Mouse (Mus musculus): ENCODE data around the gene Spr.
"Not testable (repeated sequence)": the region's sequence is repeated elsewhere in the genome, so short reads cannot be mapped to it uniquely, and the experiment has no call there.

Gene Spr

DNA sequence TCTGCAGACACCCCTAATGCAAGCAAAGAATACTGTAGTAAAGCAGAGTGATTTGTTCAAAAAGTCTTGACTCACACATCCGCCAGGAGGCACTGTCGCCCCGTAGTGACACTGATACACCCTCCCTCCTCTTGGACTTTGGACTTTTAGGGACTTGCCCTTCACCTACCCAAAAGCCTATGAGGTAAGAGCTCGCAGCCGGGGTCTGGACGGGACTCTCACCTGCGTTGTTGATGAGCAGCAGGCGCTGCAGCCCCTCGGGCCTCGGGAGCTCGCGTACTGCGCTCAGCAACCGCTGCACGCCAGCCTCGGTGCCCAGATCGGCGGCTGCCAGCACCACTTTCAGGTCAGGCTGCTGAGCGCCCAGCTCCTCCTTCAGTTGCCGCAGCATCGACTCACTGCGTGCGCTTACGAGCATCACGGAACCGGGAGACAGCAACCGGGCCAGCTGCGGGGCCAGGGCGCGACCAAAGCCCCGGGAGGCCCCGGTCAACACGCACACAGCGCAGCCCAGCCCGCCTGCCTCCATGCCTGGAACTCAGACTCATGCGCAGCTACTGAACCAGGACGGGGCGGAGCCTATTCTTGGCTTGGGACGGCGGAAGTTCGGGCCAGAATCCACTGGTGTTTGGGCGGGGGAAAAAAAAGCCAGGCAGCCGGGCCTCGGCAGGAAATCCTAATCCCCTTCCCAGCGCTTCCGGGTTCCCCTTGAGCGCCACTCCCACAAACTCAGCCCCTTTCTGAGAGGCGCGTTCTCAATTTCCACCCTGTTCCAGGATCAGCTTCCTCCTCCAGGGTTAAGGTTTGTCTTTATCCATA lies at the start of gene Spr:
Spr (minus strand) TSS at position 550 of the 819 bp plus-strand sequence.
- peak; percentile 86 for DNase-seq (ENCODE audit: extremely low read depth, low read depth)

DNA sequence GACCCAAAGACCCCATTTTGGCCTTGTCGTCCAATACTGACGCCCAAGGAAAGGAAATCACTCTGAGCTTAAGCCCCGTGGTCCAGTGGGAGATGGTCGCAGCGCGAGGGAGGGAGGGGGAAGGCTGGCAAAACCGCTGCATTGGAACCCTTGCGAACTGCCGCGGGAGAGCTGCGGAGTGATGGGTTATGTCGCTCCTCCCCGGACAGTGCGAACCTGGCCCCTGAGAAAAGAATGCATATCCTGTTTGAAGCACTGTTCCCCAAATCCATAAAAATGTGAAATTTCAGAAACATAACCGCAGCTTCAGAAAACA lies 49.1 kb upstream of the Spr start:
- no peak for DNase-seq (ENCODE audit: extremely low read depth, low read depth)

DNA sequence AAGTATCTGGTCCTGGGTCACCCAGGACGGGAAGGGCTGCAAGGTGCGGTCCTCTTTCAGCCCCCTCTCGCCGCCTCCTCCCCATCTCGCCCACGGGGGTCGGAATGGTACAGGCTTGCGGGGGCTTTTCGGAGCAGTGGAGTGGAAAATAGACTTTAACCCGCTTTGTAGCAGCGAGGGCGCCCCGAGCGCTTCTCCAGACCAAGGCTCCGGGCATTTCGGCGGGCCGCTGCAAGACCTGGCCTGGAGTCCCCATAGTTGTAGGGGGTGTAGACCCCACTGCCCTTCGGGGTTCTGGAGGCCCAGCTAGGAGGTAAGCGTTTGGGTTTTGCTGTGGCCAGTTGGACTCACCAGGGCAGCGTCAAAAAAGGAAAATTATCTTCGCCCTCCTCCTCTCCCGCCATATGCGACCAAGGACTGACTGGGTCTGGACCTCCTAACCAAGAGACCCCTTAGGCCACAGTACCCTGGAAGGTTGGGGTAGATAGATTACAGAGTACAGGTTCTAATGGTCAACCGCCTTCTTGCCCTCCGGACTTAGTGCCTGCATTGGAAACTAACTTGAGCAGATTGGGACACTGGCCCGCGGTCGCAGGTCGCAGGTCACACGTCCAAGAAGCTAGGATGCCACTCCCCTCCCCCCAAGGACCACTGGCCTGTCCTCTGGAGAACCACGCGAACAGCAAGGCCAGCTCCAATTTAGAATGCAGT lies 48.6 kb upstream of the Spr start:
- DNase-seq (ENCODE audit: extremely low read depth, low read depth) = no peak

DNA sequence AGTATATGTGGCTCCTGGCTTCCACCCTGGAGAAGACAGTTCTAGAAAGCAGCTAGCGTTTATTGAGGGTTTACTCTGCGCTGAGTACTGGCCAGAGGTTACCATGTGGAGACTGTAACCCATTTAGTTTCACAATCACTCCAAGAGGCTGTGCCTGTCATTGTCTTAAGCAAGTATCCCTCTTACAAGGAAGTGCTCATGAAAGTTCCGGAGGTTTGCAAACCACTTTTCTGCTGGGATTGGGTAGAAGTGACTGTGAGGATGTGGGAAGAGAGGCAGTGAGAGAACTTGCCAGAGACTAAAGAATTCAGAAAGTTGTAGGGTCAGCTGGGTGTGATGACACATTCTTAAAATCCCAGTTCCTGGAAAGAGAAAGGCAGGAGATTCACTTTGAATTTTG lies 46.4 kb upstream of the Spr start:
- no peak for DNase-seq (ENCODE audit: extremely low read depth, low read depth)

DNA sequence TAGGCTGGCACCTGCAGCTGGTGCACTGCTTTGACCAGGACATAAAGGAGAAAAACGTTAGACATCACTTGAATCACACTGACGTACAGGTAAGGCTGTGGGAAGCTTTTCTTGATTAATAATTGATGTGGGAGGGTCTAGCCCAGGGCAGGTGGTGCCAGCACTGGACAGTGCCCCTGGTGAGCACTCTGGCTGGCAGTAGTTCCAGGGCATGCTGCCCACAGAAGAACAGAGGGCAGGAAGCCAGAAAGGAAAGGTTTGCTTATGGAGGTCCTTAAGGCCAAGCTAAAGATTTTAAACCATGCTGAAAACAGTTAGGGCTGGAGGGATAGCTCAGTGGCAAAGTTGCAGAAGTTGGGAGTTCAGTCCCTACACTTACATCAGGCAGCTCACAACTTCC lies 42.5 kb upstream of the Spr start:
- DNase-seq (ENCODE audit: extremely low read depth, low read depth) = no peak

DNA sequence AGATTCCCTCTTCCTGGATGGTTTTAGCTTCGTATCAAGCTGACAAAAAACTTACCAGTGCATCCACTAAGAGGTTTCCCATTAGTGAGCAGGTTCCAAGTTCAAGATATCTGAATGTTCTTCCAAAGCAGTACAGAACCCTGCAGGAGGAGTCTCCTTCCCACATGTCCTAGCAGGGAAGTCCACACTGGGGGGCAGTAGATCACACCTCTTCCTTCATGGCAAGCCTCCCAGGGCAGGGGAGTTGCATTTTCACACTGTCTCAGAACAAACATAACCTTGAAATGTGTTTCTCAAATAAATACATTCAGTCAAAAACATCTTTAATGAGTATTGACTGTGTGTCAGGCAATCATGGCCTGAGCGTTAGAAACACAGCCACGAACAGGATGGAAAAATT lies 42.0 kb upstream of the Spr start:
- no peak for DNase-seq (ENCODE audit: extremely low read depth, low read depth)

DNA sequence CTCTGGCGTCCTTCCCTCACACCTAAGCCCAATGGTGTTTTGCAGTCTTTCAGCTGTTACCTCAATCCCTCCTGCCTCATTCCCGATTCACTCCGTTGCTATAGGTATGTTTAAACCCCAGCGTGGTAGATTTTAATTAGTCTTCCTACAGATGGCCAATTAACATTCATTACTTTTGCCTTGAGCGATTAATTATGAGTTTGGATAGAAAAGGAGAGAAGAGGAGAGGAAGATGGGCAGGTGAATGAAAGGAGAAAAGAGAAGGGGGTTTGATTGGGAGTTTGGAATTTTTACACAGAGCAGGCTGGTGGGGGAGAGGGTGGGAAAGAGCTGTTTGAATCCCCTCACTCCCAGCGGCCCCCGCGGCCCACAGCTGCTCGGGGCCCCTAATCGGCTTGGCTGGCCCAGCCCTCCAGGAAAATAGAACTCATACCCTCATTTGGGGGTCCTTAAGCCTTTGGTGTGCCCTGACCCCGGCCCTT lies 27.9 kb upstream of the Spr start:
- no peak for DNase-seq (ENCODE audit: extremely low read depth, low read depth)

DNA sequence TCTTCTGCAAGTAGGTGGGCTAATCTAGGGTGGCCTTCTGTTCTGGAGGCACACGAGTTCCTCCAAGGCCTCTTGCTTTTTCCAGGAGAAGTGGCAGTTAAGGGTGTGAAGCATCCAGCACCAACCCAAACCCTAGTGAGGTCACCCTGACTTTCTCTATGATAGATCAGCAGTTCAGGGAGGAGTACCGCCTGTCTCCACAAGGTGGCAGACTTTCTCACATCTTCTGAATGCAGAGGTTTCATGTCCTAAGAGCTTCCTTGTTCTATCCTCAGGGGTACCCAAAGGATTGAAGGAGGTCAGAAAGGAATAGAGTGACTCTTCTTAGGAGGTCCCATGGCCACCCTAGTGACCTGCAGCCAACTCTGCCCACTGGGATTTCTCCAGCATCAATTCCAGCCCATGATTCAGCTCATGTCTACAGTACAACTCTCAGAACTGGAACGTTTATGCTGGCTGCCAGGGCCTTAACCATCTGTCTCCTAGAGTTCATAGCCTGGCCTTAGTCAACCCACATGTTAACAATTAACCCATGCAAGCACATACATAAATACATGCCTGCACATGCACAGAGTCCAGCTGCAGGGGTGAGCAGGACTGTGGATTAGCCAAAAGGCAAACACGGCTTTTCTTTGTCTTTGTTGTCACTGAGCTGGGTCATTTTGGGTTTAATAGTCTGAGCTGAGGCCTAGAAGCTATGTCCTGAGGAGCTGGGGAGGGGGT lies 22.8 kb upstream of the Spr start:
- peak; percentile 63 for DNase-seq (ENCODE audit: extremely low read depth, low read depth)

DNA sequence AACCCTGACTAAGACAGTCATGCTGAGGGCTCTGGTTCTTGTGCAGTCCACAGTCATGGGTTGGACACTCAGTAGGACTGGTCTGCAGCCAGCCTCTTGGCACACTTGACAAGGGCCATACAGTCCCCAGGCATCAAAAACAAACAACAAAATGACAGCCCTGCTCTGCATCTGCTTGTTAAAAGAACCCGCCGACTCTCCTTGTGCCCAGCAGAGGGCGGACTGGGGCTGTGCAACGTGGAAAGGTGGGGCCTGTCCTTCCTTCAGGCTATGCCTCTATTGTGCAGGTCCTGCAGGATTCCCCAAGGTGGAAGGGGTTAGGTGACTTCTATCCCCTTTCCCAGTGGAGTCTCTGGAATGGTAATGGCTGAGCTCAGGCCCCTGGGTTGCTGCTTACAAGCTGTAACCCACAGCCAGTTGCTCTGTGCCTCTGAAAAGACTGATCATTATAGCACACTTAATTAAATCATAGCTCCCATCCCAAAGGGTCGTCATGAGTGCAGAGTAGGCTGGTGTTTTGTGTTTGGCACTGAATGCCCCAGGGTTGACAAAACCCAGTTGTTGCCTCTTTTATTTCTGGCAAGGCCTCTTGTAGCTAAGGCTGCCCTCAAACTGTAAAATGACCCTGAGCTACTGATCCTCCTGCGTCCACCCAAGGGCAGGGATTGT lies 21.7 kb upstream of the Spr start:
- peak; percentile 32 for DNase-seq (ENCODE audit: extremely low read depth, low read depth)

DNA sequence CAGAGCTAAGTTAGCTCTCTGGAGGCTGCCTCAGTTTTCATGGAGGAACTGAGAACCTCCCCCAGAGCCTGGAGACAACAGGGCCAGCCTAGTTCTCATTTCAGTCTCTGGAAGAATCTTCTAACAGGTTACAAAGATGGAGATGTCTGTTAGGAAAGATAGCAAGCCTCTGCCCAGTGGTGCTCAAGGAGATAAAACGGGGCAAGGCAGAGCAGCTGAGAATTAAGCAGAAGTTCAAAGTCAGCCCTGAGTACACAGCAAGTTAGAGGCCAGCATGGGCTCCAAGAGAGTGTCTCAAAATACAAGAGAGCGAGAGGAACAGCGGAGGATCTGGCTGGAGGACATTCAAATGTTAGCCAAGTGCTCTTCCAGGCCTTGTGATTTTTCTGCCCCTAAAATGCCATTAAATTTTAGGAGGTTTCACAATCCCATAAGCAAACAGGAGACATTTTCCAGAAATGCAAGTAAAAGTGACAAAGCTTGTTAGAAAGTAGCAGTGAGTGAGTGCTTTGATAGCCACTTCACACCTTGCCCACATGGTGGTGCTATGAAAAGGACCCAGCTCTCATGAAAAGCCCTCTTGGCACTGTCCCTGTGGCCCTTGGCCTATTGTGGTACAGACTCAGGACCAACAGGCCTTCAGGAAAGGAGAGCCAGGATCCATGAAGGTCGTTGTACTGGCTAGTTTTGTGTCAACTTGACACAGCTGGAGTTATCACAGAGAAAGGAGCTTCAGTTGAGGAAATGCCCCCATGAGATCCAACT lies 20.7 kb upstream of the Spr start:
- DNase-seq (ENCODE audit: extremely low read depth, low read depth) = peak; percentile 81

DNA sequence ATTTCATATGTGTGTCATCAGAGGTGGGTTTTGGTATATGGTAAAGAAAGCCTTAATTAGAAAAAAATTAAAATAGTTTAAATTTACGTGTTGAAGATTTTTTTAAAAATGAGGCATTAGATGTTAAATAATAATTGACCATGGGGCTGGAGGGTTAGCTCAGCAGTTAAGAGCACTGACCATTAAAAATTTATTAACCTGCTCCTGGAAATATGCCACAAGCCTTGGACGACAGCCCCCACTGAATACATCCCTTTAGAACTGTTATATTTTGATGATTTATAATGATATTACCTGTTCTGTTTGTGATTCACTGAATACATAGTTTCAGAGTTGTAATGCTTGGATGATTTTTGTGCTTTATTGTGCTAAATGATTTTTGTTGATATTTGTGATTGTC lies 19.0 kb upstream of the Spr start:
- not testable (repeated sequence) for DNase-seq (ENCODE audit: extremely low read depth, low read depth)

DNA sequence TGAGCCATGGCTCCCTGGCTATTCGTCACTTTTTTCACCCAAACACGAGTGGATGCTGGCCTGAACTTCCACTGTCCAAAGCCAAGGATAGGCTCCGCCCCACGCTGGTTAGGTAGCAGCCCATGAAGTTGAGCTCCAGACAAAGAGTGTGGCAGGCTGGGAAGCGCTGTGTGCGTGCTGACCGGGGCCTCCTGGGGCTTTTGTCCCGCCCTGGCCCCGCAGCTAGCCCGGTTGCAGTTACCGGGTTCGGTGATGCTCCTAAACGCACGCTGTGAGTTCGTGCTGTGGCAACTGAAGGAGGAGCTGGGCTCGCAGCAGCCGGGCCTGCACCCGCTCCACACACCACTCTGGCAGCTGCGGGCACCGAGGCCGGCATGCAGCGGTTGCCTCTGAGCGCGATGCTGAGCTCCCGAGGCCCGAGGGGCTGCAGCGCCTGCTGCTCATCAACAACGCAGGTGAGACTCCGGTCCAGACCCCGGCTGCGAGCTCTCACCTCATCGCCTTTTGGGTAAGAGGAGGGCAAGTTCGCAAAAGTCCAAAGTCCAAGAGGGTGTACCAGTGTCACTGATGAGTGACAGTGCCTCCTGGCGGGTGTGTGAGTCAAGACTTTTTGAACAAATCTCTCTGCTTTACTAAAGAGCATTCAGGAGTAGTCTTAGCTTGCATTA lies 17.4 kb upstream of the Spr start:
- DNase-seq (ENCODE audit: extremely low read depth, low read depth) = no peak

DNA sequence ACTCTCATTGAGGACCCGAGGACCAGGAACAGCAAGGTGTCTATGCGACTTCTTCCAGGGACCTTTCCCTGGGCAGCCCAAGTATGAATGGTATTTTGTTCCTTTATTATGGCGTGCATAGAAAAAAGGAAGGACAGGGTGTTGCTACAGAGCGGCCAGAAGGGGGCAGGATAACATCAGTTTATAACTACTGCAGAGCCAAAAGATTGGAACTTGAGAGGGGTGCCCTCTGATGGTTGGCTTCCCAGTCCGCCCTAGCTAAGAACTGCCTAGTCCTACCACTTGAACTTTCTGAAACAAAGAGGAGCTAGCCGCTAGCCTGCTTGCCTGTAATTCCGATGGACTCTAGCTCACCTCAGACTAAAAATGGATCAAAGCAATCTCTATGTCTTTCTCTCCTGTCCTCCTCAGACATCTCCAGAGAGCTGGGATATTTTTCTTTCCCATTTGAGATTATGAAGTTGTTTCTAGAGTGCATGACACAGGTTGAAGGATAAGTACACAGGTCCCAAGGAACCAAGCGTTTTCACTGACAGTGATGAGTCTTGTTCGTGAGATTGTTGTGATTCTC lies 16.5 kb upstream of the Spr start:
- peak; percentile 73 for DNase-seq (ENCODE audit: extremely low read depth, low read depth)

DNA sequence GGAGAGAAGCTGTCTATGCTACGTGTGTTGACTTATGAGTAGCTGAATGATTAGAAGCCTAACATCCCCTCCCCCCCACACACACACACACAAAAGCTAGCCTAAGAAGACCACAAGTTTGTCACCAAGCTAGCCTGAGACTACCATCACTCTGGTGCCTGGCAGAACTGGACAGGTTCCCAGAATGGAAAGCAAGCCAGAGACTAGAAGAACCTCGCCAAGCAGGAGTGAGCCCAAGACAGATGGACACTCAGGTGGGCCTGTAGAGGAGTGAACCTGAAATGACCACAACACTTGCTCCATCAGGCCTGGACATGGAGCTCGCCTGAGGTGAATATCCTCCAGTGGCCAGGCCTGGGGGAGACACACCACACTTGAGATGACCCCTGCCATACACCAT lies 12.8 kb upstream of the Spr start:
- no peak for DNase-seq (ENCODE audit: extremely low read depth, low read depth)

DNA sequence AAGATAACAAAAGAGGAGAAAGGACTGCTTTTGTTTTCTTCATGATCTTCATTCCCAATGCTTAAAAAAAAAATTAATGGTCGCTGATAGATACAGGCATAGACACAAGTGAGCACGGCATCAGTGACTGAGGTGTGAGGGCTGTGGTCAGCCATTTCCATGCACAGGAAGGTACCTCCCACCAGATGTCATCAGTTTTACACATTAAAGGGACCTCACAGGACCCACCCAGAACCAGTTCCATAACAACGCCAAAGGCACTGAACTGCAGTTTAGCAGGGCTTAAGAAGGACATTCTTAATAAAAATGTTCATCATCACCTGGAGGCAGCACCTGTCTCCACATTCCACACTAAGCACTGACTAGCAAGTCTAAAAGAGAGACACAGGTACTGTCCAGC lies 10.1 kb upstream of the Spr start:
- DNase-seq (ENCODE audit: extremely low read depth, low read depth) = no peak

DNA sequence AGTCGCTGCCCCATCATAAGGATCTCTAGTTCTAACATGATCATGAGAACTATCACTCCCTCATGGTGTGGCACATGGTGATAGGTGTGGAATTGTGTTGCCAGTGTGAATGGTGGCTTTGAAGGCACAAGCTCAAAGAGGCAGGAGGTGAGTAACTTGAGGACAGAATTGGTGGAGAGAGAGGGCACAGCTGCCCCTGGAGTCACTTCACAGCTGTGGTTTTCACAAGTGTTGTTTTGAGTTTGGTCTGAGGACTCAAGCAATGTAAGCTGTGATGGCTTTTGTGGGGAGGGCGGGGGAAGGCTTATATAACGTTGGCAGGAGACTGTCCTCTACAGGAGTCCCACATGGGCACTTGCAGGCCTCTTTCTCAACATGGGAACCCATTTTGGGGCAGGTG lies 6.9 kb upstream of the Spr start:
- no peak for DNase-seq (ENCODE audit: extremely low read depth, low read depth)

DNA sequence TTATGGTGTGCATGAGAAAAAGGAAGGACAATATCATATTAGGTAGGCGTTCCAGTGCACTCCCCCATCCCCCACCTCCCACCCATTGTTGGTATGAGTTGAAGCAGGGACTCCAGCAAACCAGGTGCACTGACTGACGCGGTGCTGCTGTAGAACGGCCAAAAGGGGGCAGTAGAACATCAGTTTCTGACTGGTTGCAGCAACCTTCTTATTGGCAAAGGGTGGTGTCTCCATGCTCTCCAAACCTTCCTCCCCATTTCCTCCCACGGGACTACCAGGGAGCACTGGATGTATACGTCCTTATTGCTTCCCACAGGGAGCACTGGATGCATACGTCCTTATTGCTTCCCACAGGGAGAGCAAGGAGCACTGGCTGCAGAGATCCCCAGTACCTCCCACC lies 3.4 kb upstream of the Spr start:
- DNase-seq (ENCODE audit: extremely low read depth, low read depth) = peak; percentile 53

DNA sequence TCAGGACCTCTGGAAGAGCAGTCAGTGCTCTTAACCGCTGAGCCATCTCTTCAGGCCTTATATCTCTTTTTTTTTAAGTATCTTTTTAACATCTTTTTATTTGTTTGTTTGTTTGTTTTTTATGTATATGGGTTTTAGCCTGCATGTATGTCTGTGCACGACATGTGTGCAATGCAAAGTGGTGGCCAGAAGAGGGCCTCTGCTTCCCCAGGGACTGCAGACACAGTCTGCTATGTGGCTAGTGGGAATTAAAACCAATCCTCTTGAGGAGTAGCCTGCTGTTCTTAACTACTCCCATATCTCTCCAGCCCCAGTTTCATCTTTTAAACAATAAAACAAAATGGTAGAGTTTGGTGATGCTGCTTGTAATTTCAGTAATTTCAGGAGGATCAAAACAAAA lies 2.0 kb upstream of the Spr start:
- DNase-seq (ENCODE audit: extremely low read depth, low read depth) = no peak

DNA sequence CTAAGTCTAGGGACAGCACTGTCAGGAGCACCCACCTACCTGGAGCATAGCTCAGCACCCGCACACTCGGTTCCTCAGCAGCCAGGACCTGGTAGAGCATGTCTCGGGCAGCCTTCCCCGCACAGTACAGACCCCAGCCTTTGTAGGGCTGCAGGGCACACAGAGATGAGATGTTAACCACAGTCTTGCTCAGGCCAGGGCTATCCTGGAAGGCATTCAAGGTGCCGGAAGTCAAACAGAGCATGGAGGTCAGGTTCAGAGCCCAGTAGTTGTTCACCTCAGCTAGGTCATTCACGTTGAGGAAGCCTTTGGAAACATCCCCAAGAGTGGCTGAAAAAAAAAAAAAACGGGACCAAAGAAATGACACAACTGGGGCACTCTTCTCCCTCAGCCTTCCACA lies 782 bp downstream of the Spr start:
- not testable (repeated sequence) for DNase-seq (ENCODE audit: extremely low read depth, low read depth)

DNA sequence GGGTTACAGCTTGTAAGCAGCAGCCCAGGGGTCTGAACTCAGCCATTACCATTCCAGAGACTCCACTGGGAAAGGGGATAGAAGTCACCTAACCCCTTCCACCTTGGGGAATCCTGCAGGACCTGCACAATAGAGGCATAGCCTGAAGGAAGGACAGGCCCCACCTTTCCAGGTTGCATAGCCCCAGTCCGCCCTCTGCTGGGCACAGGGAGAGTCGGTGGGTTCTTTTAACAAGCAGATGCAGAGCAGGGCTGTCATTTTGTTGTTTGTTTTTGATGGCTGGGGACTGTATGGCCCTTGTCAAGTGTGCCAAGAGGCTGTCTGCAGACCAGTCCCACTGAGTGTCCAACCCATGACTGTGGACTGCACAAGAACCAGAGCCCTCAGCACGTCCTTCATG lies 4.8 kb downstream of the Spr start:
- DNase-seq (ENCODE audit: extremely low read depth, low read depth) = not testable (repeated sequence)
